Comparison of ENCODE assay signal across 8 mouse cellular contexts in genomic region chr15:84891658-84892057, GRCm38 (mm10). TPM values are rescaled to one million over a fixed set of nuclear protein-coding genes. Genes with fewer than 3 reads are reported as not detected.
DNase-seq lines count a peak whose midpoint lies in the region; ATAC-seq and TF ChIP-seq lines count a peak whose summit lies in the region.

No protein-coding gene starts in this region.

- H3K9me3 ChIP-seq in heart, embryonic 12.5 days (replicated peaks): no peaks in the 10 kb centered on the region
- H3K9me3 ChIP-seq in embryonic facial prominence, embryonic 14.5 days (ENCODE audit: control insufficient read depth, low read length): no peaks in the 10 kb centered on the region
- no peaks in the 10 kb centered on the region for H3K9me3 ChIP-seq in hindbrain, embryonic 13.5 days
- peaks cover 4% of the 10 kb centered on the region; the same call in 1 of the 2 replicates for H3K9me3 ChIP-seq in midbrain, embryonic 13.5 days

- no peak for TF ChIP-seq POLR2A in heart, adult 2 months (IDR thresholded peaks at IDR 0.05; ENCODE audit: insufficient read depth, low read depth, low read length)

- TF ChIP-seq CTCF in heart, adult 2 months (IDR thresholded peaks at IDR 0.05): no peak; the same call in none of the 2 replicates
- TF ChIP-seq CTCF in left cerebral cortex, adult 2 months (IDR thresholded peaks at IDR 0.05): peak; percentile 95

- ATAC-seq in heart, embryonic 12.5 days (ENCODE audit: insufficient number of reproducible peaks, low FRiP score): no peak
- peak; percentile 33; the same call in 1 of the 2 replicates for ATAC-seq in embryonic facial prominence, embryonic 14.5 days (ENCODE audit: low read depth)
- ATAC-seq in hindbrain, embryonic 13.5 days (ENCODE audit: low FRiP score): 0 out of 2 replicates have a peak, but pooled peaks have one; percentile 49
- ATAC-seq in midbrain, embryonic 13.5 days: peak; percentile 40

- H3K27me3 ChIP-seq in heart, adult 2 months (ENCODE audit: control insufficient read depth, insufficient read depth, low read length): no peaks in the 10 kb centered on the region
- no peaks in the 10 kb centered on the region for H3K27me3 ChIP-seq in heart, embryonic 12.5 days (replicated peaks)
- H3K27me3 ChIP-seq in embryonic facial prominence, embryonic 14.5 days (replicated peaks; ENCODE audit: control insufficient read depth, insufficient read depth, low read length): no peaks in the 10 kb centered on the region
- no peaks in the 10 kb centered on the region for H3K27me3 ChIP-seq in hindbrain, embryonic 13.5 days
- 0 out of 2 replicates have a peak, but pooled peaks cover 3% of the 10 kb centered on the region for H3K27me3 ChIP-seq in midbrain, embryonic 13.5 days

- H3K79me2 ChIP-seq in heart, adult 2 months (replicated peaks; ENCODE audit: control insufficient read depth, insufficient read depth, low read length): no peaks in the 10 kb centered on the region

- H3K4me1 ChIP-seq in heart, adult 2 months (ENCODE audit: control insufficient read depth, insufficient read depth, low read length): no peaks in the 10 kb centered on the region
- no peaks in the 10 kb centered on the region for H3K4me1 ChIP-seq in heart, embryonic 12.5 days (replicated peaks)
- H3K4me1 ChIP-seq in embryonic facial prominence, embryonic 14.5 days (ENCODE audit: control insufficient read depth, insufficient read depth, low read length): no peaks in the 10 kb centered on the region
- H3K4me1 ChIP-seq in hindbrain, embryonic 13.5 days (replicated peaks): peaks cover 14% of the 10 kb centered on the region
- H3K4me1 ChIP-seq in midbrain, embryonic 13.5 days (replicated peaks): peaks cover 14% of the 10 kb centered on the region

- no peak overlapping the region for H3K9ac ChIP-seq in heart, adult 2 months (ENCODE audit: low read depth, low read length)
- no peak overlapping the region for H3K9ac ChIP-seq in heart, embryonic 12.5 days
- no peak overlapping the region for H3K9ac ChIP-seq in embryonic facial prominence, embryonic 14.5 days (ENCODE audit: low read depth, low read length)
- no peak overlapping the region; the same call in 1 of the 2 replicates for H3K9ac ChIP-seq in hindbrain, embryonic 13.5 days
- H3K9ac ChIP-seq in midbrain, embryonic 13.5 days (replicated peaks): no peak overlapping the region

- peak; percentile 39 to 64 for DNase-seq in heart, adult 2 months
- DNase-seq in adrenal gland, postnatal 4 days (ENCODE audit: low spot score in 2 of 2): peak; percentile 11 to 12
- DNase-seq in embryonic facial prominence, embryonic 14.5 days (ENCODE audit: low spot score): peak; percentile 79
- peak; percentile 59 to 73 for DNase-seq in left cerebral cortex, adult 2 months (ENCODE audit: extremely low spot score in 1 of 2, low spot score in 2 of 2)
- DNase-seq in spleen, adult 12 weeks (ENCODE audit: low spot score): peak; percentile 1

- 3% methylated on average over 3 of the region's 3 CpGs for WGBS in heart, adult 2 months
- 3% methylated on average over 3 of the region's 3 CpGs for WGBS in heart, embryonic 12.5 days
- 2% methylated on average over 3 of the region's 3 CpGs for WGBS in embryonic facial prominence, embryonic 14.5 days
- 3% methylated on average over 3 of the region's 3 CpGs for WGBS in hindbrain, embryonic 13.5 days
- WGBS in midbrain, embryonic 13.5 days: 2% methylated on average over 3 of the region's 3 CpGs

- H3K4me3 ChIP-seq in heart, adult 2 months: no peak overlapping the region
- H3K4me3 ChIP-seq in heart, embryonic 12.5 days: no peak overlapping the region
- H3K4me3 ChIP-seq in embryonic facial prominence, embryonic 14.5 days (ENCODE audit: low read depth, low read length): no peak overlapping the region
- H3K4me3 ChIP-seq in hindbrain, embryonic 13.5 days: no peak overlapping the region
- no peak overlapping the region for H3K4me3 ChIP-seq in left cerebral cortex, adult 2 months
- no peak overlapping the region for H3K4me3 ChIP-seq in midbrain, embryonic 13.5 days (replicated peaks)

- H3K4me2 ChIP-seq in heart, embryonic 12.5 days: no peak overlapping the region
- no peak overlapping the region for H3K4me2 ChIP-seq in embryonic facial prominence, embryonic 14.5 days (ENCODE audit: low read depth, low read length)
- H3K4me2 ChIP-seq in hindbrain, embryonic 13.5 days: no peak overlapping the region
- H3K4me2 ChIP-seq in midbrain, embryonic 13.5 days (replicated peaks): no peak overlapping the region

- no peaks in the 10 kb centered on the region for H3K36me3 ChIP-seq in heart, adult 2 months (ENCODE audit: control insufficient read depth, insufficient read depth, low read length)
- H3K36me3 ChIP-seq in heart, embryonic 12.5 days: no peaks in the 10 kb centered on the region
- H3K36me3 ChIP-seq in embryonic facial prominence, embryonic 14.5 days (ENCODE audit: control insufficient read depth, insufficient read depth, low read length): no peaks in the 10 kb centered on the region
- no peaks in the 10 kb centered on the region for H3K36me3 ChIP-seq in hindbrain, embryonic 13.5 days
- H3K36me3 ChIP-seq in midbrain, embryonic 13.5 days: no peaks in the 10 kb centered on the region

- H3K27ac ChIP-seq in heart, adult 2 months: no peak overlapping the region
- no peak overlapping the region for H3K27ac ChIP-seq in heart, embryonic 12.5 days (ENCODE audit: poor library complexity, severe bottlenecking)
- no peak overlapping the region for H3K27ac ChIP-seq in embryonic facial prominence, embryonic 14.5 days (replicated peaks; ENCODE audit: low read depth, low read length)
- no peak overlapping the region for H3K27ac ChIP-seq in hindbrain, embryonic 13.5 days
- H3K27ac ChIP-seq in left cerebral cortex, adult 2 months: no peak overlapping the region
- H3K27ac ChIP-seq in midbrain, embryonic 13.5 days: no peak overlapping the region

- intact Hi-C loops in heart, adult 2 months (cut with DNase I): loop anchor here (1.0 to 5.0 kb wide), 4 partner anchors 35 to 134 kb away; partner anchors contain the start of gene Phf21b
- intact Hi-C loops in left cerebral cortex, adult 2 months (cut with DNase I): loop anchor here (2.0 to 5.0 kb wide), 2 partner anchors 89 to 134 kb away; no protein-coding TSS in a partner anchor

- 0 out of 2 replicates have a peak, but pooled peaks have one; percentile 11 for TF ChIP-seq EP300 in heart, adult 2 months (IDR thresholded peaks at IDR 0.05; ENCODE audit: insufficient read depth, low read depth, low read length)

RNA-seq across cellular contexts. Expression of gene Gm29666, which starts 28.2 kb away (rescaled TPM):
- under 1 TPM; 0.11 to 0.13 TPM for total RNA-seq in heart, adult 2 months (2021)
- polyA plus RNA-seq in heart, adult 2 months (2012; rRNA removed): 0.16 and 0.29 TPM in 2 replicates
- polyA plus RNA-seq in heart, embryonic 12.5 days (2016; fragmentation: Nextera tagmentation; extraction: Ambion mirVana): 0.35 and 0.43 TPM in 2 replicates
- under 1 TPM; 0.65 to 0.70 TPM for total RNA-seq in adrenal gland, postnatal 4 days (2021)
- 0.28 and 0.33 TPM in 2 replicates for polyA plus RNA-seq in embryonic facial prominence, embryonic 14.5 days (2014; fragmentation: Nextera tagmentation; extraction: Ambion mirVana)
- 0.82 and 0.98 TPM in 2 replicates for polyA plus RNA-seq in hindbrain, embryonic 13.5 days (2015; fragmentation: Nextera tagmentation; extraction: Ambion mirVana)
- total RNA-seq in left cerebral cortex, adult 2 months (2021): 1 to 10 TPM; 1.1 to 1.3 TPM
- polyA plus RNA-seq in midbrain, embryonic 13.5 days (2015; fragmentation: Nextera tagmentation; extraction: Ambion mirVana): 0.71 and 0.87 TPM in 2 replicates

RNA-seq across cellular contexts. Expression of gene Nup50, which starts 31.6 kb away (rescaled TPM):
- total RNA-seq in heart, adult 2 months (2021): 10 to 100 TPM; 15.5 to 16.6 TPM
- polyA plus RNA-seq in heart, adult 2 months (2012; rRNA removed): 3.8 and 5.5 TPM in 2 replicates
- 31.2 and 32.3 TPM in 2 replicates for polyA plus RNA-seq in heart, embryonic 12.5 days (2016; fragmentation: Nextera tagmentation; extraction: Ambion mirVana)
- 10 to 100 TPM; 32.6 to 38.2 TPM for total RNA-seq in adrenal gland, postnatal 4 days (2021)
- 27.4 and 28.6 TPM in 2 replicates for polyA plus RNA-seq in embryonic facial prominence, embryonic 14.5 days (2014; fragmentation: Nextera tagmentation; extraction: Ambion mirVana)
- polyA plus RNA-seq in hindbrain, embryonic 13.5 days (2015; fragmentation: Nextera tagmentation; extraction: Ambion mirVana): 31.6 and 31.9 TPM in 2 replicates
- total RNA-seq in left cerebral cortex, adult 2 months (2021): 10 to 100 TPM; 32.0 to 33.2 TPM
- 37.3 and 39.4 TPM in 2 replicates for polyA plus RNA-seq in midbrain, embryonic 13.5 days (2015; fragmentation: Nextera tagmentation; extraction: Ambion mirVana)

RNA-seq across cellular contexts. Expression of gene Phf21b, which starts 35.8 kb away (rescaled TPM):
- total RNA-seq in heart, adult 2 months (2021): 1 to 10 TPM; 1.1 TPM
- polyA plus RNA-seq in heart, adult 2 months (2012; rRNA removed): 3.3 and 4.1 TPM in 2 replicates
- polyA plus RNA-seq in heart, embryonic 12.5 days (2016; fragmentation: Nextera tagmentation; extraction: Ambion mirVana): 0.22 and 0.36 TPM in 2 replicates
- 1 to 10 TPM; 4.7 to 6.8 TPM for total RNA-seq in adrenal gland, postnatal 4 days (2021)
- polyA plus RNA-seq in embryonic facial prominence, embryonic 14.5 days (2014; fragmentation: Nextera tagmentation; extraction: Ambion mirVana): 0.49 and 0.52 TPM in 2 replicates
- 10.9 and 11.3 TPM in 2 replicates for polyA plus RNA-seq in hindbrain, embryonic 13.5 days (2015; fragmentation: Nextera tagmentation; extraction: Ambion mirVana)
- total RNA-seq in left cerebral cortex, adult 2 months (2021): 10 to 100 TPM; 18.8 to 31.9 TPM
- 16.2 and 18.8 TPM in 2 replicates for polyA plus RNA-seq in midbrain, embryonic 13.5 days (2015; fragmentation: Nextera tagmentation; extraction: Ambion mirVana)

Comparison
In these comparisons a context has a peak if more than half of its experiments do, and no peak if none do; other contexts are left out.
1. DNase-seq: peak in every context shown above with its lines; median percentile 79 in embryonic facial prominence, embryonic 14.5 days; 66 in left cerebral cortex, adult 2 months; 52 in heart, adult 2 months; 12 in adrenal gland, postnatal 4 days; 1 in spleen, adult 12 weeks.